Mouse (Mus musculus) heart, embryonic 12.5 days (tissue): Measurements from ENCODE around the gene Auts2. TPM values are rescaled to one million over a fixed set of nuclear protein-coding genes. Genes with fewer than 3 reads are reported as not detected.

Source experiments
- ATAC-seq: fragments of 200-750 bp; cut with Nextera tagmentation; 2 replicates; pipeline ENCODE4 v1.8.0; 2017; ENCODE audit warnings: moderate TSS enrichment, moderate library complexity; ENCODE audit not compliant: insufficient number of reproducible peaks, low FRiP score
- H3K27ac ChIP-seq: fragments of 300-500 bp; sonication (generic); 2 replicates; pipeline ENCODE4 v1.5.1; 2016; ENCODE audit warnings: mild to moderate bottlenecking, moderate library complexity; ENCODE audit not compliant: poor library complexity, severe bottlenecking
- H3K27me3 ChIP-seq: fragments of 300-500 bp; sonication (generic); replicated peaks from 2 replicates; pipeline ENCODE4 v1.6.1; 2016; ENCODE audit warnings: mild to moderate bottlenecking, moderate library complexity
- H3K36me3 ChIP-seq: fragments of 300-500 bp; sonication (generic); 2 replicates; pipeline ENCODE4 v1.6.1; 2016; ENCODE audit warnings: mild to moderate bottlenecking, moderate library complexity
- H3K4me1 ChIP-seq: fragments of 300-500 bp; sonication (generic); replicated peaks from 2 replicates; pipeline ENCODE4 v1.6.1; 2016; ENCODE audit warnings: mild to moderate bottlenecking
- H3K4me2 ChIP-seq: fragments of 300-500 bp; sonication (generic); 2 replicates; pipeline ENCODE4 v1.6.1; 2016; ENCODE audit warnings: mild to moderate bottlenecking, moderate library complexity
- H3K4me3 ChIP-seq: fragments of 300-500 bp; sonication (generic); 2 replicates; pipeline ENCODE4 v1.5.1; 2016; ENCODE audit warnings: mild to moderate bottlenecking
- H3K9ac ChIP-seq: fragments of 300-500 bp; sonication (generic); 2 replicates; pipeline ENCODE4 v1.6.1; 2016; ENCODE audit warnings: mild to moderate bottlenecking, moderate library complexity
- H3K9me3 ChIP-seq: fragments of 300-500 bp; sonication (generic); replicated peaks from 2 replicates; pipeline ENCODE4 v1.6.1; 2016; ENCODE audit warnings: mild to moderate bottlenecking, moderate library complexity
- WGBS: fragments of 180-500 bp; shearing (Covaris S2); methylation state at CpG from one replicate; pipeline ENCODE4 v1.1.7; 2016; 5-methylcytosine and 5-hydroxymethylcytosine counted together
- polyA plus RNA-seq: library from polyadenylated mRNA; unstranded; fragments of >200 nt; fragmentation: Nextera tagmentation; extraction: Ambion mirVana; gene quantifications from 2 replicates; pipeline ENCODE4 v1.2.1, GENCODE M21; 2016

The Auts2 gene
- polyA plus RNA-seq, 1 experiment from 2014 or later, result 25.3 TPM

DNA sequence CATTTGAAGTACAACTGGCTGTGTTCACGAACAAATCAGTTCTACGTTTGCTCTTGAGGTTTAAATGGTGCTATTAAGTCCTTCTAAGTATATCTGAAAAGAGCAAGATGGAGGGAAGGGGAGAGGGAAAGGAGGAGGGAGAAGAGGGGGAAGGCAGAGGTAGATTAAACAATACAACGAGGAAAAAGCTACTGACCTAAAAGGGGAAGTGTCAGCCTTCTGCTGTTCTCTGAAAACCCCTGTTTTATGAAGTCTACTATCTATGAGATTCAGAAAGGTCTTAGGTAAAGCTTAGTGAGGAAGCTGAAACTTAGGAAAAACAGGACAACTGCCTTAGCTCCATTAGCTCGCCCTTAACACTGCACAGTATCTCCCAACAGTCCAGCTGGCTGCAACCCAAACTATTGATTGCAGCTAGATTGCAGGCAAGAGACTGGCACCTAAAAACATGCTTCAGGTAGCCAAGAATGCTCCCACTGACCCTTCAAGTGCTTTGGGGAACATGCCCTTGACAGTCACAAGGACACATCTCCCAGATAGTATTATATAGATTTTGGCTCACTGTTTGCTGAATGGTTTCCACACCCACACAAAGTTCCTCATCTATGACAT is 157.8 kb downstream of the Auts2 start:
- no peak for ATAC-seq
- H3K4me2 ChIP-seq, result no peak overlapping the region
- no peak overlapping the region for H3K27ac ChIP-seq
- no peaks in the 10 kb centered on the region for H3K9me3 ChIP-seq
- WGBS, result 57% methylated on average over 4 of the region's 4 CpGs
- H3K9ac ChIP-seq, result no peak overlapping the region
- H3K4me3 ChIP-seq, result no peak overlapping the region
- H3K27me3 ChIP-seq, result no peaks in the 10 kb centered on the region
- H3K4me1 ChIP-seq, result peaks cover 24% of the 10 kb centered on the region
- no peaks in the 10 kb centered on the region for H3K36me3 ChIP-seq

- Histone ChIP-seq H3K4me3 (no peak overlapping the region), H3K4me1 (peaks cover 24% of the 10 kb centered on the region), H3K27ac (no peak overlapping the region), H3K4me2 (no peak overlapping the region), H3K9me3 (no peaks in the 10 kb centered on the region), H3K36me3 (no peaks in the 10 kb centered on the region), H3K9ac (no peak overlapping the region), H3K27me3 (no peaks in the 10 kb centered on the region)
- 71% methylated on average over 5 of the region's 5 CpGs for WGBS
- no peak for ATAC-seq
Observed at GRCm38 (mm10) chr5:132380261-132380660, 162.9 kb downstream of the Auts2 start.

DNA sequence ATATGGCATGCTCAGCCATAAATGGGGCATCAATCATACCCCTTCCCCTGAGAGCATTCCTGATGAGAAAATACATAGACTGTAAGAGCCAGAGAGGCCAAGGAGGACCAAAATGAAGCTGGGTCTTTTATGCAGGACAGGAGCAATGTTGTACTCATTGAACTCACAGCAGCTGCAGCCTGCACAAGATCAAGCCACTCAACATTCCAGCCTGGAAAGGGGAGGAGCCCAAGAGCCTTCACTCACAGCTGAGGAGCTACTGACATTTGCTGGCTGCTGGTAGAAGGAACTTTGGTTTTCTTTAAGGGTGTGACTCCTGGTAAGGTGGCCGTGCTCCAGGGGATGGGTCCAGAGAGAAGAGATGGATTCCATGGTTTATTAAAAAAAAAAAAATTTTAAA is 164.2 kb downstream of the Auts2 start:
- H3K4me3 ChIP-seq, result no peak overlapping the region
- no peak overlapping the region for H3K27ac ChIP-seq
- peaks cover 20% of the 10 kb centered on the region for H3K4me1 ChIP-seq
- no peak overlapping the region for H3K9ac ChIP-seq
- WGBS, result 21% methylated on average over 1 of the region's 1 CpGs
- H3K4me2 ChIP-seq, result no peak overlapping the region
- ATAC-seq, result no peak
- no peaks in the 10 kb centered on the region for H3K27me3 ChIP-seq
- H3K9me3 ChIP-seq, result no peaks in the 10 kb centered on the region
- H3K36me3 ChIP-seq, result no peaks in the 10 kb centered on the region

GRCm38 (mm10) chr5:132375130-132375529 is 168.0 kb downstream of the Auts2 start:
- H3K9me3 ChIP-seq, result no peaks in the 10 kb centered on the region
- no peak overlapping the region for H3K4me3 ChIP-seq
- no peak overlapping the region for H3K4me2 ChIP-seq
- H3K27me3 ChIP-seq, result no peaks in the 10 kb centered on the region
- no peak overlapping the region for H3K27ac ChIP-seq
- H3K36me3 ChIP-seq, result no peaks in the 10 kb centered on the region
- H3K4me1 ChIP-seq, result peaks cover 25% of the 10 kb centered on the region
- H3K9ac ChIP-seq, result no peak overlapping the region
- ATAC-seq, result no peak
- WGBS, result 74% methylated on average over 1 of the region's 1 CpGs

DNA sequence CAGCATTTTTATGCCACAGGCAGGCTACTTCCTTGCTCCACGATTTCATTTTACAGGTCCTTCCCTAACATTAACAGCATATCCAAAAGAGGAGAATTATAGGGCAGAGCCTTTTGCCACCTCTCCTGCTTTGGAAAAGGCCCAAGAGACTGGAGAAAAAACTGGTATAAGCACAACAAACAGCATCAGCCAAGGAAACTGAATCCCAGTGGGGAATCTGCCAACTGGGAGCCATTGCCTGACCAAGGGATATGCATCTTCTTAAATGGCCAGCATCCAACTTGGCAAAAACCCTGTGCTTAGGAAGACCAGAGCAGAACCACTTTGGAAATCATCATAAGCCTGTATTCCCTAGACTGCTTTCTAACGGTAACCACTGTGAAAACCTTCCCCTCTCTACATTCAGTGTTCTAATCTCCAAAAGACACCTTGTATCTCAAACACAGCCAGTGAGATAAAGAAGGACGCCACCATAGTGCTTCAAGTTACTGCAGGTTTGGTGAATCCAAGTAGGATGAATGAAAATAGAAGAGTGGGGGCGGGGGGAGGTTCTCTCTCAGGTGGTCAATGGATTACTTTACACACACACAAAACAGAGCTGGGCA is 169.6 kb downstream of the Auts2 start:
- no peaks in the 10 kb centered on the region for H3K27me3 ChIP-seq
- no peak overlapping the region for H3K9ac ChIP-seq
- WGBS, result 58% methylated on average over 4 of the region's 4 CpGs
- H3K36me3 ChIP-seq, result no peaks in the 10 kb centered on the region
- peaks cover 28% of the 10 kb centered on the region for H3K4me1 ChIP-seq
- no peak overlapping the region for H3K4me2 ChIP-seq
- H3K27ac ChIP-seq, result no peak overlapping the region
- no peaks in the 10 kb centered on the region for H3K9me3 ChIP-seq
- no peak overlapping the region for H3K4me3 ChIP-seq
- ATAC-seq, result no peak

GRCm38 (mm10) chr5:132372605-132373004 is 170.5 kb downstream of the Auts2 start:
- Histone ChIP-seq H3K4me2 (no peak overlapping the region), H3K4me3 (no peak overlapping the region), H3K9ac (no peak overlapping the region), H3K27ac (no peak overlapping the region), H3K4me1 (peaks cover 30% of the 10 kb centered on the region), H3K36me3 (no peaks in the 10 kb centered on the region), H3K27me3 (no peaks in the 10 kb centered on the region), H3K9me3 (no peaks in the 10 kb centered on the region)
- WGBS, result 64% methylated on average over 2 of the region's 2 CpGs
- no peak for ATAC-seq

- ATAC-seq, result no peak
- Histone ChIP-seq H3K27ac (no peak overlapping the region; the same call in 1 of the 2 replicates), H3K4me2 (0 out of 2 replicates have a peak overlapping the region, but pooled peaks have one; percentile 10), H3K27me3 (no peaks in the 10 kb centered on the region), H3K4me1 (peaks cover 43% of the 10 kb centered on the region), H3K9ac (no peak overlapping the region), H3K4me3 (no peak overlapping the region), H3K36me3 (no peaks in the 10 kb centered on the region), H3K9me3 (no peaks in the 10 kb centered on the region)
- 47% methylated on average over 7 of the region's 7 CpGs for whole genome bisulfite sequencing
Observed at GRCm38 (mm10) chr5:132368678-132369088, 174.5 kb downstream of the Auts2 start.

- Histone ChIP-seq H3K9me3 (no peaks in the 10 kb centered on the region), H3K4me2 (no peak overlapping the region), H3K27ac (no peak overlapping the region), H3K27me3 (no peaks in the 10 kb centered on the region), H3K36me3 (no peaks in the 10 kb centered on the region), H3K4me1 (peaks cover 50% of the 10 kb centered on the region), H3K4me3 (no peak overlapping the region), H3K9ac (no peak overlapping the region)
- no peak for ATAC-seq
- 9% methylated on average over 1 of the region's 1 CpGs for WGBS
Observed at GRCm38 (mm10) chr5:132361276-132361675, 181.9 kb downstream of the Auts2 start.

DNA sequence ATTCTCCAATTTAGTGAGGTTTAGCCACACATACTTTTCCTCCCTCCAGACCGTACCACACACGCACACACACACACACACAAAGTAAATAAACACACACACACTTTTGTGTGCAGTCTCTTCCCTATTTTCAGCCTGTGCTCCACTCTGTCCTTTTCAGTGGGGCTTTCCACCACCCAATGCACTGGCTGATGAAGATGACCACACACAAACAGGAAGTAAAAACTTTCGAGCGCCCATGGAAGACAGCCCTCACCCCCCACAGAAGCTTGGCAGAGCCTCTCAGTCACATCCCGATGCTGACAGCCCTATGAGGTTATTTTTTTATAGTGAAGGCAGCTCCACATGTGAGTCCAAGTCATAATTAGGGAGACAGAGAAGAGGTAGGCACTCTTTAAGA is 185.4 kb downstream of the Auts2 start:
- H3K27me3 ChIP-seq, result no peaks in the 10 kb centered on the region
- H3K36me3 ChIP-seq, result no peaks in the 10 kb centered on the region
- no peak overlapping the region for H3K9ac ChIP-seq
- H3K4me1 ChIP-seq, result peaks cover 44% of the 10 kb centered on the region
- H3K4me2 ChIP-seq, result no peak overlapping the region
- no peak for ATAC-seq
- H3K27ac ChIP-seq, result no peak overlapping the region
- WGBS, result 67% methylated on average over 5 of the region's 5 CpGs
- H3K4me3 ChIP-seq, result no peak overlapping the region
- no peaks in the 10 kb centered on the region for H3K9me3 ChIP-seq

- Histone ChIP-seq H3K4me1 (peaks cover 39% of the 10 kb centered on the region), H3K36me3 (no peaks in the 10 kb centered on the region), H3K27me3 (no peaks in the 10 kb centered on the region), H3K4me2 (no peak overlapping the region), H3K4me3 (no peak overlapping the region), H3K27ac (no peak overlapping the region), H3K9me3 (no peaks in the 10 kb centered on the region), H3K9ac (no peak overlapping the region)
- ATAC-seq, result no peak
- WGBS, result 69% methylated on average over 7 of the region's 7 CpGs
Observed at GRCm38 (mm10) chr5:132355935-132356334, 187.2 kb downstream of the Auts2 start.

DNA sequence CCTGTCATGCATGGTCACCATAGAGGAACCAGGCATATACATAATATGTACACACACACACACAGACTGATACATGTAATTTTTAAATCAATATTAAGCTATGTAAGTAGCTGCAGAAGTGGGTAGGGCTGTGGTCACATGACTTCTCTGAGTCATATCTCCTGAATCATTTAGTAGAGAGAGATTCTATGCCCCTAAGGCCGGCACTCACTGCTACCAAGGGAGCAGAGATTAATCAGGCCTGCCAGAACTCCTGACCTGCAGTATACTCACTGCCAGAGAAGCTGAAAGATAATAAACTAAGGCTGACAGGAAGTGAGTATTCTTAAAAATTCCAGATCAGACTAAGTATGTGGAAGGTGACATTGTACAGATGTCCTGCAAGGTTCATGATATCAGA is 190.7 kb downstream of the Auts2 start:
- H3K27me3 ChIP-seq, result no peaks in the 10 kb centered on the region

GRCm38 (mm10) chr5:132351139-132351538 is 192.0 kb downstream of the Auts2 start:
- no peak overlapping the region for H3K4me3 ChIP-seq
- no peaks in the 10 kb centered on the region for H3K9me3 ChIP-seq
- no peak for ATAC-seq
- H3K9ac ChIP-seq, result no peak overlapping the region
- no peak overlapping the region for H3K27ac ChIP-seq
- no peak overlapping the region for H3K4me2 ChIP-seq
- H3K27me3 ChIP-seq, result no peaks in the 10 kb centered on the region
- H3K36me3 ChIP-seq, result no peaks in the 10 kb centered on the region
- H3K4me1 ChIP-seq, result peaks cover 27% of the 10 kb centered on the region

More for the DNA sequence above, 190.7 kb downstream of the Auts2 start:
- no peaks in the 10 kb centered on the region for H3K9me3 ChIP-seq
- H3K4me3 ChIP-seq, result no peak overlapping the region
- no peak overlapping the region for H3K4me2 ChIP-seq
- no peak for ATAC-seq
- 2% methylated on average over 1 of the region's 1 CpGs for WGBS
- H3K36me3 ChIP-seq, result no peaks in the 10 kb centered on the region
- peaks cover 27% of the 10 kb centered on the region for H3K4me1 ChIP-seq
- H3K9ac ChIP-seq, result no peak overlapping the region
- no peak overlapping the region for H3K27ac ChIP-seq
